Mouse (Mus musculus) heart, embryonic 14.5 days (tissue): Measurements from ENCODE around the gene Agpat3. TPM values are rescaled to one million over a fixed set of nuclear protein-coding genes. Genes with fewer than 3 reads are reported as not detected.
A peak's percentile ranks its signal among the peaks of the same experiment; 100 is the strongest.

ENCODE experiments used
- ATAC-seq: fragments of 200-750 bp; cut with Nextera tagmentation; 2 replicates; pipeline ENCODE4 v1.8.0; 2017; ENCODE audit warnings: low read depth, moderate TSS enrichment; ENCODE audit not compliant: insufficient number of reproducible peaks, insufficient read depth, low FRiP score
- H3K27ac ChIP-seq, 2 experiments: fragments of 200-500 bp in 1 of 2; fragments of 300-500 bp in 1 of 2; sonication (generic) in 1 of 2; replicated peaks in 1 of 2; 2 replicates each; pipeline ENCODE4 v1.5.1; 2012 to 2014; ENCODE audit warnings: low read depth in 2 of 2, low read length in 2 of 2, control low read depth in 1 of 2, mild to moderate bottlenecking in 1 of 2, mixed read lengths in 1 of 2; ENCODE audit not compliant: control insufficient read depth in 1 of 2, insufficient read depth in 1 of 2
- H3K27me3 ChIP-seq: fragments of 300-500 bp; sonication (generic); 2 replicates; pipeline ENCODE4 v1.6.1; 2014; ENCODE audit warnings: mild to moderate bottlenecking, low read length, control low read depth; ENCODE audit not compliant: control insufficient read depth, insufficient read depth
- H3K36me3 ChIP-seq: fragments of 300-500 bp; sonication (generic); 2 replicates; pipeline ENCODE4 v1.6.1; 2014; ENCODE audit warnings: mild to moderate bottlenecking, control low read depth, low read length, mixed read lengths; ENCODE audit not compliant: control insufficient read depth, insufficient read depth
- H3K4me1 ChIP-seq, 2 experiments: fragments of 200-500 bp in 1 of 2; fragments of 300-500 bp in 1 of 2; sonication (generic) in 1 of 2; 2 replicates each; pipeline ENCODE4 v1.6.1; 2012 to 2014; ENCODE audit warnings: low read length in 2 of 2, control low read depth in 1 of 2, mixed read lengths in 1 of 2; ENCODE audit not compliant: control insufficient read depth in 2 of 2, insufficient read depth in 2 of 2
- H3K4me2 ChIP-seq: fragments of 300-500 bp; sonication (generic); 2 replicates; pipeline ENCODE4 v1.6.1; 2014; ENCODE audit warnings: mild to moderate bottlenecking, low read length
- H3K4me3 ChIP-seq, 2 experiments: fragments of 200-500 bp in 1 of 2; fragments of 300-500 bp in 1 of 2; sonication (generic) in 1 of 2; 2 replicates each; pipeline ENCODE4 v1.5.1; 2012 to 2014; ENCODE audit warnings: low read length in 2 of 2, mild to moderate bottlenecking in 2 of 2, control low read depth in 1 of 2, low read depth in 1 of 2, moderate library complexity in 1 of 2; ENCODE audit not compliant: control insufficient read depth in 1 of 2, insufficient read depth in 1 of 2
- H3K9ac ChIP-seq: fragments of 300-500 bp; sonication (generic); 2 replicates; pipeline ENCODE4 v1.6.1; 2014; ENCODE audit warnings: mild to moderate bottlenecking, low read length
- H3K9me3 ChIP-seq: fragments of 300-500 bp; sonication (generic); 2 replicates; pipeline ENCODE4 v1.6.1; 2016; ENCODE audit warnings: low read length, control low read depth; ENCODE audit not compliant: control insufficient read depth
- WGBS: fragments of 180-500 bp; shearing (Covaris S2); extraction: QIAGEN DNeasy Blood & Tissue Kit; methylation state at CpG from one replicate; pipeline ENCODE4 v1.1.7; 2014; 5-methylcytosine and 5-hydroxymethylcytosine counted together
- polyA plus RNA-seq: library from polyadenylated mRNA; unstranded; fragments of >200 nt; fragmentation: Nextera tagmentation; extraction: Ambion mirVana; gene quantifications from 2 replicates; pipeline ENCODE4 v1.2.1, GENCODE M21; 2014

Gene Agpat3
- polyA plus RNA-seq, 1 experiment from 2014 or later = 66.0 TPM

- no peak overlapping the region for H3K4me3 ChIP-seq
- no peak for ATAC-seq
- H3K4me2 ChIP-seq = no peak overlapping the region
- H3K27ac ChIP-seq = no peak overlapping the region
- H3K27me3 ChIP-seq = peaks cover 30% of the 10 kb centered on the region
- no peaks in the 10 kb centered on the region; a peak in 1 of 4 replicates for H3K4me1 ChIP-seq
- no peak overlapping the region for H3K9ac ChIP-seq
- H3K9me3 ChIP-seq = no peaks in the 10 kb centered on the region
- WGBS = 25% methylated on average over 4 of the region's 4 CpGs
- no peaks in the 10 kb centered on the region for H3K36me3 ChIP-seq
Observed at GRCm38 (mm10) chr10:78390982-78391470, 38.7 kb upstream of the Agpat3 start.

GRCm38 (mm10) chr10:78388216-78388980 is 36.1 kb upstream of the Agpat3 start:
- peaks cover 30% of the 10 kb centered on the region for H3K27me3 ChIP-seq
- no peaks in the 10 kb centered on the region for H3K36me3 ChIP-seq
- 0 out of 2 replicates have a peak overlapping the region, but pooled peaks have one; percentile 23 for H3K9ac ChIP-seq
- 56% methylated on average over 20 of the region's 20 CpGs for WGBS
- no peak for ATAC-seq
- no peaks in the 10 kb centered on the region for H3K9me3 ChIP-seq
- H3K4me1 ChIP-seq = no peaks in the 10 kb centered on the region; a peak in 1 of 4 replicates
- H3K4me2 ChIP-seq = no peak overlapping the region
- no peak overlapping the region for H3K4me3 ChIP-seq
- no peak overlapping the region for H3K27ac ChIP-seq

GRCm38 (mm10) chr10:78385520-78385919 is 33.2 kb upstream of the Agpat3 start:
- no peak overlapping the region for H3K4me3 ChIP-seq
- WGBS = 55% methylated on average over 5 of the region's 5 CpGs
- no peak overlapping the region for H3K4me2 ChIP-seq

GRCm38 (mm10) chr10:78383567-78383966 is 31.3 kb upstream of the Agpat3 start:
- no peak for ATAC-seq
- Histone ChIP-seq H3K4me3 (no peak overlapping the region), H3K9ac (no peak overlapping the region)

More at GRCm38 (mm10) chr10:78385520-78385919, 33.2 kb upstream of the Agpat3 start:
- Histone ChIP-seq H3K27ac (no peak overlapping the region), H3K9me3 (no peaks in the 10 kb centered on the region), H3K27me3 (peaks cover 11% of the 10 kb centered on the region), H3K36me3 (no peaks in the 10 kb centered on the region), H3K9ac (no peak overlapping the region), H3K4me1 (no peaks in the 10 kb centered on the region; a peak in 1 of 4 replicates)
- no peak for ATAC-seq

GRCm38 (mm10) chr10:78378516-78378915 is 26.2 kb upstream of the Agpat3 start:
- H3K27ac ChIP-seq = no peak overlapping the region
- 92% methylated on average over 7 of the region's 7 CpGs for WGBS
- no peaks in the 10 kb centered on the region for H3K4me1 ChIP-seq
- no peak overlapping the region for H3K9ac ChIP-seq
- ATAC-seq = no peak
- no peaks in the 10 kb centered on the region for H3K36me3 ChIP-seq
- H3K4me2 ChIP-seq = no peak overlapping the region
- peaks cover 6% of the 10 kb centered on the region; the same call in 1 of the 2 replicates for H3K9me3 ChIP-seq
- no peak overlapping the region for H3K4me3 ChIP-seq
- H3K27me3 ChIP-seq = no peaks in the 10 kb centered on the region

More at GRCm38 (mm10) chr10:78383567-78383966, 31.3 kb upstream of the Agpat3 start:
- no peaks in the 10 kb centered on the region for H3K36me3 ChIP-seq
- H3K9me3 ChIP-seq = peaks cover 2% of the 10 kb centered on the region; the same call in 1 of the 2 replicates
- no peak overlapping the region for H3K27ac ChIP-seq
- 70% methylated on average over 3 of the region's 3 CpGs for WGBS
- H3K27me3 ChIP-seq = no peaks in the 10 kb centered on the region
- no peaks in the 10 kb centered on the region; a peak in 1 of 4 replicates for H3K4me1 ChIP-seq
- H3K4me2 ChIP-seq = no peak overlapping the region

- H3K36me3 ChIP-seq = no peaks in the 10 kb centered on the region
- H3K4me3 ChIP-seq = no peak overlapping the region
Observed at GRCm38 (mm10) chr10:78372681-78373668, 20.7 kb upstream of the Agpat3 start.

GRCm38 (mm10) chr10:78371746-78372145 is 19.5 kb upstream of the Agpat3 start:
- Histone ChIP-seq H3K4me2 (no peak overlapping the region), H3K4me3 (no peak overlapping the region), H3K4me1 (peaks cover 7 to 8% of the 10 kb centered on the region in 2 experiments), H3K9ac (no peak overlapping the region), H3K27ac (no peak overlapping the region), H3K27me3 (no peaks in the 10 kb centered on the region), H3K9me3 (no peaks in the 10 kb centered on the region), H3K36me3 (no peaks in the 10 kb centered on the region)
- no peak for ATAC-seq
- WGBS = 76% methylated on average over 6 of the region's 6 CpGs

More at GRCm38 (mm10) chr10:78372681-78373668, 20.7 kb upstream of the Agpat3 start:
- Histone ChIP-seq H3K4me1 (no peaks in the 10 kb centered on the region), H3K4me2 (no peak overlapping the region), H3K27me3 (no peaks in the 10 kb centered on the region), H3K9me3 (no peaks in the 10 kb centered on the region), H3K27ac (no peak overlapping the region), H3K9ac (no peak overlapping the region)
- 69% methylated on average over 27 of the region's 27 CpGs for WGBS
- ATAC-seq = no peak
